Mouse (Mus musculus): ENCODE data around the gene Malrd1.

DNA sequence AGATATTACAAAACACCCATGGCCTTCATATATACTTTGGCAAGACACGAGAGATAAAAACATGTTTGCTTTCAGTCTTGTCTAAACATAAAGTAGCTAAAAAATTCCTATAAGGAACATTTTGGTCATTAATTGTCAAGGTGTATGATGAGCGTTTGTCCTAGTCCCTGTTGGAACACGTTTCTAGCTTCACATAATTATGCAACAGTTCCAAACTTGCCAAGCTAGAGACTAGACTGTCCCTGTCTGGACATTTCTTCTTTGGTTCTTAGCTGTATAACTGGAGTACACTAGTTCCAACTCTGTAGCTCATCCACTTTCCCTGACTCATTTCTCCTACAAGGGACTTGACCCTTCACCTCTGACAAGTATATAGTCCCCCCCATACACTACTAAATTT is 687.8 kb downstream of the Malrd1 start:
- TF ChIP-seq POLR2A (IDR thresholded peaks at IDR 0.05; ENCODE audit: insufficient read length, low read depth) (no peak), MAX (IDR thresholded peaks at IDR 0.05; ENCODE audit: low read depth) (no peak), TCF12 (IDR thresholded peaks at IDR 0.05; ENCODE audit: insufficient read depth, poor library complexity, severe bottlenecking) (no peak), MYOG (IDR thresholded peaks at IDR 0.05; ENCODE audit: control insufficient read depth in 1 of 3, insufficient read depth in 1 of 3, insufficient read length in 2 of 3, low read depth in 2 of 3) (no peak), MYOD1 (IDR thresholded peaks at IDR 0.05; ENCODE audit: control insufficient read depth in 1 of 3, insufficient read length in 2 of 3, low read depth in 2 of 3) (no peak), E2F4 (IDR thresholded peaks at IDR 0.05; ENCODE audit: insufficient read depth) (no peak), USF1 (IDR thresholded peaks at IDR 0.05; ENCODE audit: low read depth) (no peak), POLR2AphosphoS2 (IDR thresholded peaks at IDR 0.05; ENCODE audit: insufficient read length, low read depth) (no peak), CEBPB (IDR thresholded peaks at IDR 0.05; ENCODE audit: insufficient read depth, poor library complexity, severe bottlenecking) (no peak)

Data from myocyte (in vitro differentiated cells).